Mouse (Mus musculus) kidney, adult 2 months (tissue): ENCODE data around the gene Zbtb25.

Experiments used
- CTCF ChIP-seq: fragments of 200-500 bp; conservative IDR thresholded peaks from 2 replicates; pipeline ENCODE4 v1.5.1; 2011; ENCODE audit warnings: low read depth, mild to moderate bottlenecking, control low read depth, low read length, moderate library complexity, mixed read lengths; ENCODE audit not compliant: insufficient read depth, insufficient read length
- POLR2A ChIP-seq: fragments of 200-500 bp; IDR thresholded peaks from one replicate; pipeline ENCODE4 v1.6.1; 2011; ENCODE audit warnings: low read depth, low read length, control low read depth

- no peak for TF ChIP-seq CTCF
- TF ChIP-seq POLR2A, result no peak
These were observed 33.1 kb downstream of the Zbtb25 start for GRCm38 (mm10) chr12:76336111-76336965.
